Mouse (Mus musculus) E14TG2a.4 (cell line): Measurements from ENCODE around the gene Megf11.
"Not testable (repeated sequence)": the region's sequence is repeated elsewhere in the genome, so short reads cannot be mapped to it uniquely, and the experiment has no call there.

Experiments used
- H3K27me3 ChIP-seq: 2 replicates; pipeline ENCODE4 v1.6.1; 2014; ENCODE audit warnings: low read length, control low read depth; ENCODE audit not compliant: insufficient read depth
- H3K36me3 ChIP-seq: 2 replicates; pipeline ENCODE4 v1.6.1; 2014; ENCODE audit warnings: low read length, control low read depth; ENCODE audit not compliant: insufficient read depth
- H3K4me1 ChIP-seq: replicated peaks from 2 replicates; pipeline ENCODE4 v1.6.1; 2014; ENCODE audit warnings: low read depth, low read length, control low read depth
- H3K4me3 ChIP-seq: replicated peaks from 2 replicates; pipeline ENCODE4 v1.5.1; 2014; ENCODE audit warnings: mild to moderate bottlenecking, low read length
- H3K9me3 ChIP-seq: 2 replicates; pipeline ENCODE4 v1.6.1; 2014; ENCODE audit warnings: low read length, control low read depth
- CTCF ChIP-seq: conservative IDR thresholded peaks from 2 replicates; pipeline ENCODE4 v1.5.1; 2014; ENCODE audit warnings: low read length
- NANOG ChIP-seq: IDR thresholded peaks from 2 replicates; pipeline ENCODE4 v1.6.1; 2014; ENCODE audit warnings: borderline replicate concordance, low read length, mixed read lengths
- POU5F1 ChIP-seq: IDR thresholded peaks from 2 replicates; pipeline ENCODE4 v1.6.1; 2014; ENCODE audit warnings: low read length, borderline replicate concordance

Megf11 gene

GRCm38 (mm10) chr9:64719526-64720163, 334.2 kb downstream of the Megf11 start:
- H3K27me3 ChIP-seq = no peaks in the 10 kb centered on the region
- H3K9me3 ChIP-seq = no peaks in the 10 kb centered on the region
- peaks cover 16% of the 10 kb centered on the region for H3K36me3 ChIP-seq
- no peaks in the 10 kb centered on the region for H3K4me1 ChIP-seq
- TF ChIP-seq NANOG = no peak
- TF ChIP-seq POU5F1 = no peak
- TF ChIP-seq CTCF = no peak
- no peak overlapping the region for H3K4me3 ChIP-seq

DNA sequence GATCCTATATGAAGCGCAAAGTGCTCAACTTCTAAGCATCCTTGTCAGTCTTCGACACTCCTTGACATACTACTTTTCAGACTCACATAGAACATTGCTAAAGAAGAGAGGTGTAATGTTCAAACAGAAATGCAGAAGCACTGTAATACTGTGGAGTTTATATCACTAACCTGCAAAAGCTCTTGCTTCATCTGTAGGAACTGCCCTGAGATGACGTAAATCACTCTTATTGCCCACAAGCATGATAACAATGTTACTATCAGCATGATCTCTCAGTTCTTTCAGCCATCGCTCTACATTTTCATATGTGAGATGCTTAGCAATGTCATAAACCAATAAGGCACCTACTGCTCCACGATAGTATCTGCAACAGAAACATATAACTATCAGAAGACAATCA, 341.0 kb downstream of the Megf11 start:
- H3K4me3 ChIP-seq = no peak overlapping the region
- no peaks in the 10 kb centered on the region for H3K9me3 ChIP-seq
- no peak for TF ChIP-seq CTCF
- no peak for TF ChIP-seq NANOG
- no peak for TF ChIP-seq POU5F1
- peaks cover 42% of the 10 kb centered on the region for H3K36me3 ChIP-seq
- H3K27me3 ChIP-seq = no peaks in the 10 kb centered on the region
- H3K4me1 ChIP-seq = no peaks in the 10 kb centered on the region

GRCm38 (mm10) chr9:64731029-64731560, 345.7 kb downstream of the Megf11 start:
- Histone ChIP-seq H3K27me3 (no peaks in the 10 kb centered on the region), H3K9me3 (no peaks in the 10 kb centered on the region), H3K4me1 (peaks cover 9% of the 10 kb centered on the region), H3K36me3 (peaks cover 20% of the 10 kb centered on the region), H3K4me3 (no peak overlapping the region)
- TF ChIP-seq POU5F1 (no peak), CTCF (no peak), NANOG (no peak)

DNA sequence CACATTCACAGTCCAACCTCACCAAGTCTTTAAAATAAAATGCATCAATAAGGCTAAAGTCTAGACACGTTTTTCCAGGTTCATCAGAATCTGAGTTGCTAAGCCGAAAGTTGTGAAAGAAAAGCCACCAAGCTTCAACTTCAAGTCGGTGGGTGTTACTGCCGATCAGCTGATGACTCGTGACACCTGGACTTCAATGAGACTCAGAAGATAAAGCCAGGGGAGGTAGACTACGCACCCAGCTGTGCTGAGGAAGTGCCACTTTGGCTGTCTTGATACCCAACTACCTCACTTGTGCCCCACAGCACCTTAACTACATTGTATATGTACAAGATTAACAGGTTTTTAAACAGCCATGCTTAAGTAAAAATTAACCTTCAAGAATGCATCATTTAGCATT, 348.7 kb downstream of the Megf11 start:
- H3K9me3 ChIP-seq = no peaks in the 10 kb centered on the region
- H3K4me3 ChIP-seq = no peak overlapping the region
- H3K4me1 ChIP-seq = peaks cover 23% of the 10 kb centered on the region
- H3K27me3 ChIP-seq = no peaks in the 10 kb centered on the region
- TF ChIP-seq CTCF = no peak
- no peak for TF ChIP-seq POU5F1
- TF ChIP-seq NANOG = no peak
- no peaks in the 10 kb centered on the region for H3K36me3 ChIP-seq

- not testable (repeated sequence) for H3K27me3 ChIP-seq, H3K36me3 ChIP-seq, H3K4me3 ChIP-seq, H3K9me3 ChIP-seq
- H3K4me1 ChIP-seq = peaks cover 31% of the 10 kb centered on the region
These were observed 349.6 kb downstream of the Megf11 start for GRCm38 (mm10) chr9:64734992-64735391.

DNA sequence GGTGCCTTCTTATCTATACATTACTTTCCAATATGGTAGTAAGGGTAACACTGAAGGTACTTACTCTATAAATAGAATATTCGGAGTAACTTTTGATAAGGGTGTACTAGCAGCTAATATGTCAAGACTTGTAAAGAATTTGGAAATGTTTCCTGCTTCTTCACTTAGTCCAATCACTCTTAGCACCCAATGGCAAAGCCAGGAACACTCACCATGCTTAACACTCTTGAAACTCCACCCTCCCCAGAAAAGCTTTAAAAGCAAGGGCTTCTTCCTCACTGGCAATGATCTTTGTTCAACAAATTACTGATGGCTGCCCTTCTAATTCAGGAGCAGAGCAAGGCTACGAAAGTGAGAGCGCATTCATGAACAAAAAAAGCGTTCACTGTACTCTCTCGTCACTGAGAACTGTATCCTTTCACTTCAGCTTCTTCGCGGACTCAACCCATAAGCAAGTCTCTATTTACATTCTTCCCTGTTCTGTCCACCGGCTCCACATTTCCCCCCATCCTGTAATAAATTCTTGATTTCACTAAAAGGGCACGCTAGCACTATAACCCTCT, 350.7 kb downstream of the Megf11 start:
- Histone ChIP-seq H3K36me3 (no peaks in the 10 kb centered on the region), H3K4me3 (peak overlapping the region; percentile 99), H3K4me1 (peaks cover 39% of the 10 kb centered on the region), H3K27me3 (no peaks in the 10 kb centered on the region), H3K9me3 (no peaks in the 10 kb centered on the region)
- no peak for TF ChIP-seq CTCF
- TF ChIP-seq NANOG = no peak
- no peak for TF ChIP-seq POU5F1

DNA sequence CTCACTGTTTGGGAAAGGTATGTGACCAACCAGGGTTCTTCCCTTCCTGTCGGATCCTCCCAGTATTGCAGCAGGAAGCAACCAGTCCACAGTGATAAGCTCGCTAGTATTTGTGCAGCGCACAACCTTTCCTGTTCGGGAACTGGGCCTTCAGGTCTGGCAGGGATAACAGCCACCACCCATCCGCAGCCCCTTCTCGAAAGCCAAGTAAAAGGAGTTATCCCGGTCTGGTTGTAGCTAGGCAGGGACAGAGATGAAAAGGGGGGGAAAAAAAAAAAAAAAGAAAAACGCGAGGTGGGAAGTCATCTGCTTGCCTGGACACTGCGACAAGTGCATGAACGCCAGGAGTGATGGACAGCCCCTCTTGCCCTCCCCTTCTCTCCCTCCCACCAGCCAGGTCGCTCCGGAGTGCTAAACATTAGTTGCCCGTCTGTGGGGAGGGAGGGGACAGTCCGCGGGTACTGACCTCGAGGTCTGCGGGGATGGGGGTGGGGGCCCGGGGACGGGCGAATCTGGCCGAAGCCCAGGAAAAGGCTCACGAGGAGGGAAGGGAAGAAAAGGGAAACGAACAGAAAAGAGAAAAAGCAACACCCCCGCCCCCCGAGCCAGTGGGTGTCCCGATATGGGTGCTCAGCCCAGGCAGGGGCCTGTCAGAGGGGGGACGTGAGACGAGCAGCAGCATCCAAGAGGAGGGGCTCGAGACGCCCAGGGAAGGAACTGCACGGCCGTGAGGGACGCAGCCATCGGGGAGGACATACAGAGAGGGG, 351.4 kb downstream of the Megf11 start:
- Histone ChIP-seq H3K36me3 (no peaks in the 10 kb centered on the region), H3K27me3 (no peaks in the 10 kb centered on the region), H3K4me3 (peak overlapping the region; percentile 99), H3K9me3 (no peaks in the 10 kb centered on the region), H3K4me1 (peaks cover 39% of the 10 kb centered on the region)
- TF ChIP-seq CTCF (0 out of 2 replicates have a peak, but pooled peaks have one; percentile 13), NANOG (no peak)

DNA sequence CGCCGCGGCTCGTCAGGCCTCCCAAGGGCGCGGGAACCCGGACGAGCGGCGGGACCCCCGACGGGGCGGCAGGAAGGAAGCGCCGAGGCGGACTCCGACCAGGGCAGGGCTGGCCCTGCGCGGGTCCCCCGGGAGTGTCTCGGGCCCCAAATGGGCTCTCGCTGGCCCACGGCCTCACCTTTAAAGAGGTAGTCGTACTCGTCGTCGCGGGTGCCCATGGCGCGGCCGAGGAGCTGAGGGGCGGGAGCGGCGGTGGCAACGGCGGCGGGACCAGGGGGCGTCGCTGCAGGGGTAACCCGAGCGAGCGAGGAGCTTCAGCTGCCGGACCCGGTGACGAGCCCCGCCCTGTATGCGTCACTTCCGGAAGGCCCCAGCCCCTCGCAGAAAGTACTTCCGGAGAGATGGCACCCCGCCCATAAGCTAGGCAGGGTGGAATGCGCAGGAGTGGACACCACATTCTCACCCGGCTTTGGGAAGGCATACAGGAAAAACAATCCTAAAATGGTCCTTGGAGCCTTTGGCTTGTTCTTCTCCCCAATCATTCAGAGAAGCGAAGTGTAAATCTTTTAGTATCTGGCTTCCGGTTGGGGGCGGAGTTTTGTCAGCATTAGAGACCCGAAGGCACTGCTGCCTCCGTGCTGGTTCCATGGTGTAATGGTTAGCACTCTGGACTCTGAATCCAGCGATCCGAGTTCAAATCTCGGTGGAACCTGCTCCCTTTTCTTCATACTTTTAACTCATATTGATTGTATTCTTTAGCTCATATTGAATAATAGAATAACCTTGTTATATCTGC, 352.2 kb downstream of the Megf11 start, which contains the start of gene Rab11a:
TSS of gene Rab11a (minus strand) at position 353 of the 796 bp plus-strand sequence.
- Histone ChIP-seq H3K9me3 (no peaks in the 10 kb centered on the region), H3K36me3 (no peaks in the 10 kb centered on the region), H3K4me1 (peaks cover 39% of the 10 kb centered on the region), H3K27me3 (no peaks in the 10 kb centered on the region), H3K4me3 (peak within 1 kb of the TSS; percentile 99)
- TF ChIP-seq POU5F1 = no peak
- TF ChIP-seq NANOG = no peak
- TF ChIP-seq CTCF = no peak
